Mouse (Mus musculus) bone marrow macrophage, adult 2 months (primary cell): Measurements from ENCODE around the gene Mdc1.

Experiments
- CTCF ChIP-seq: IDR thresholded peaks from 2 replicates; pipeline ENCODE4 v1.5.1; 2012; ENCODE audit warnings: low read depth, mild to moderate bottlenecking, low read length, moderate library complexity
- POLR2A ChIP-seq: IDR thresholded peaks from 2 replicates; pipeline ENCODE4 v1.6.1; 2012; ENCODE audit warnings: mild to moderate bottlenecking, low read depth, low read length, borderline replicate concordance

DNA sequence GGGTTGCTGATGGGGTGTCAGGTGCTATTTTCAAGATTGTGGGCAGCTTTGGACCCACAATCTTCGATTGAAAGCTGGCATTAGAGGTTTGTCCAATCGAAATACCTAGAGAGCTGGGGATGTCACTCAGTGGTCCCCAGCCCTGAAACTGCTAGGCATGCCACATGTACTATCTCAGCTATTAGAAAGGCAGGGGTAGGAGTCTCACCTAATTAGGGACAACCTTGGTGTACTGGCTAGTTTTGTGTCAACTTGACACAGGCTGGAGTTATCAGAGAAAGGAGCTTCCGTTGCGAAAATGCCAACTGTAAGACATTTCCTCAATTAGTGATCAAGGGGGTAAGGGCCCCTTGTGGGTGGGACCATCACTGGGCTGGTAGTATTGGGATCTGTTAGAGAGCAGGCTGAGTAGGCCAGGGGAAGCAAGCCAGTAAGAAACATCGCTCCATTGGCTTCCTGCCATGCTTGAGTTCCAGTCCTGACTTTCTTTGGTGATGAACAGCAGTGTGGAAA, 8.0 kb upstream of the Mdc1 start:
- TF ChIP-seq CTCF (no peak), POLR2A (no peak)
